Comparison of ENCODE assay signal across 8 mouse cellular contexts in the genomic region with DNA sequence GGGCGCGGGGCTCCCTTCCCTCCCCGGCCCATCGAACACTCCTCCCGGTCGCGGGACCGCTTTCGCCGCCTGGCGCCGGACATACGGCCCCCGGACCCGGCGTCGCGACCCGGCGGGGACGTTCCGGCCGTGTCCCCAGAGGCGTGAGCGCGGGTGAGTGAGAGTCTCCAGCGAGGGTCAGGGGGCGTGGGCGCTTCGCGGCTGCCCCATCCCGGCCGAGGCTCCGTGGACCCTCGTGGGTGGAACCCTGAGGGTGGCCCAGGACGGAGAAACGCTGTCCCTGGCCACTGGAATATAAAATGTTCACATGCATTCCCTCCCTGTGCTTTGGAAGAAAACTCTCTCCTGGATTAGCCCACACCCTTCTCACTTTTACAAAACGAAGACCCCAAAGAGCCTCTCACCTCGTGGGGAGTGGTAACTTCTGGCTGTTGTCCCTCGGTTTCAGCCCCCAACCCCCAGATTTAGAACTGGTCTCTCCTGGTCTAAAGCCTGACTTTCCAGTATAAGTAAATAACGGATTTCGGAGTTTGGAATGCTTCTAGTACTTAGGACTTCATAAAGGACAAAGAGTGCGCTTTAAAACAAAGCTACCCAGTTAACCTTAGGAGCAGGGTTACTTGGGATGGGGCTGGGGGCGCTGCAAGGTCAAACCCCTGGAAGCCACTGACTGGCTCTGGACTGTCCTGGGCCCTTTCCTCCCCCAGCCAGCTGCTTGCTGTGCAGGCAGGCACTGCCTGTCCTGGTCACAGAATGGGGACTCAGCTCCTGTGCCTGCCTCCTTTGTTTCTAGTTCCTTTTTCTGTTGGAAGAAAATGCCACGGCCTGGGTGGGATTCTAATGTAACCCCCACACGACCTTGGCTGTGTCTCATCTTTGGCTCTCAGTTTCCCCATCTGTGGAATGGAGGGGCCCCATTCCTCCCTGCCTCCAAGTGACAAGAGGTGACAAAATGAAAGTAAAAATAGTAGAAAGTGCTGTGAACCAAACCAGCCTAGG. TPM values are rescaled to one million over a fixed set of nuclear protein-coding genes. Genes with fewer than 3 reads are reported as not detected.
A peak's percentile ranks its signal among the peaks of the same experiment; 100 is the strongest.
DNase-seq lines count a peak whose midpoint lies in the region; ATAC-seq and TF ChIP-seq lines count a peak whose summit lies in the region.

No protein-coding gene starts in this region.

- H3K27me3 ChIP-seq in G1E (ENCODE audit: insufficient read depth, low read length) = peaks cover 28% of the 10 kb centered on the region
- H3K27me3 ChIP-seq in embryonic facial prominence, embryonic 14.5 days (replicated peaks; ENCODE audit: control insufficient read depth, insufficient read depth, low read length) = no peaks in the 10 kb centered on the region
- H3K27me3 ChIP-seq in hindbrain, embryonic 15.5 days = no peaks in the 10 kb centered on the region

- TF ChIP-seq CTCF in G1E (IDR thresholded peaks at IDR 0.05; ENCODE audit: low read depth, low read length) = no peak

- H3K9me3 ChIP-seq in G1E (replicated peaks) = no peaks in the 10 kb centered on the region
- no peaks in the 10 kb centered on the region for H3K9me3 ChIP-seq in embryonic facial prominence, embryonic 14.5 days (ENCODE audit: control insufficient read depth, low read length)
- H3K9me3 ChIP-seq in hindbrain, embryonic 15.5 days = no peaks in the 10 kb centered on the region

- peak overlapping the region; percentile 79 for H3K27ac ChIP-seq in embryonic facial prominence, embryonic 14.5 days (replicated peaks; ENCODE audit: low read depth, low read length)
- H3K27ac ChIP-seq in hindbrain, embryonic 15.5 days (replicated peaks) = peak overlapping the region; percentile 58

- peaks cover 40% of the 10 kb centered on the region for H3K4me1 ChIP-seq in G1E (ENCODE audit: insufficient read depth, low read depth, low read length)
- peaks cover 30% of the 10 kb centered on the region for H3K4me1 ChIP-seq in embryonic facial prominence, embryonic 14.5 days (ENCODE audit: control insufficient read depth, insufficient read depth, low read length)
- H3K4me1 ChIP-seq in hindbrain, embryonic 15.5 days (replicated peaks) = peaks cover 40% of the 10 kb centered on the region

- no peaks in the 10 kb centered on the region for H3K36me3 ChIP-seq in G1E (replicated peaks)
- H3K36me3 ChIP-seq in embryonic facial prominence, embryonic 14.5 days (ENCODE audit: control insufficient read depth, insufficient read depth, low read length) = no peaks in the 10 kb centered on the region
- H3K36me3 ChIP-seq in hindbrain, embryonic 15.5 days = no peaks in the 10 kb centered on the region

- H3K4me2 ChIP-seq in embryonic facial prominence, embryonic 14.5 days (ENCODE audit: low read depth, low read length) = peak overlapping the region; percentile 95
- peak overlapping the region; percentile 93 for H3K4me2 ChIP-seq in hindbrain, embryonic 15.5 days

- WGBS in embryonic facial prominence, embryonic 14.5 days = 2% methylated on average over 32 of the region's 46 CpGs
- under 1% methylated on average over 28 of the region's 46 CpGs for WGBS in hindbrain, embryonic 15.5 days

- H3K4me3 ChIP-seq in G1E (ENCODE audit: low read depth, low read length) = peak overlapping the region; percentile 79
- peak overlapping the region; percentile 84 for H3K4me3 ChIP-seq in embryonic facial prominence, embryonic 14.5 days (ENCODE audit: low read depth, low read length)
- H3K4me3 ChIP-seq in hindbrain, embryonic 15.5 days = peak overlapping the region; percentile 64

- DNase-seq in cerebellum, adult 11-12 months = no peak
- peak; percentile 30 for DNase-seq in G1E (ENCODE audit: low spot score)
- peak; percentile 12 for DNase-seq in embryonic facial prominence, embryonic 14.5 days (ENCODE audit: low spot score)
- peak; percentile 43 to 49 for DNase-seq in lung, postnatal 4 days
- DNase-seq in testis, postnatal 10 days (ENCODE audit: low spot score) = peak; percentile 57
- DNase-seq in gastrocnemius, postnatal 10 days = no peak

- peak; percentile 27; the same call in 1 of the 2 replicates for ATAC-seq in cerebellum, adult (ENCODE audit: insufficient number of reproducible peaks, low FRiP score, low TSS enrichment)
- no peak for ATAC-seq in G1E (ENCODE audit: extremely low read depth, insufficient number of reproducible peaks, low FRiP score, poor library complexity, severe bottlenecking)
- peak; percentile 26; the same call in 1 of the 2 replicates for ATAC-seq in embryonic facial prominence, embryonic 14.5 days (ENCODE audit: low read depth)
- peak; percentile 62; the same call in 1 of the 2 replicates for ATAC-seq in hindbrain, embryonic 15.5 days (ENCODE audit: low FRiP score, low read depth)

- peak overlapping the region; percentile 93 for H3K9ac ChIP-seq in embryonic facial prominence, embryonic 14.5 days (ENCODE audit: low read depth, low read length)
- peak overlapping the region; percentile 74 for H3K9ac ChIP-seq in hindbrain, embryonic 15.5 days

RNA-seq across cellular contexts. Expression of a gene that starts 0.8 kb away (rescaled TPM):
- total RNA-seq in G1E (2014; fragmentation: Nextera tagmentation) = 35.6 and 36.4 TPM in 2 replicates
- total RNA-seq in G1E (2017) = 5.4 and 6.1 TPM in 2 replicates
- polyA plus RNA-seq in G1E (2012) = 2.7 and 2.9 TPM in 2 replicates
- polyA plus RNA-seq in embryonic facial prominence, embryonic 14.5 days (2014; fragmentation: Nextera tagmentation; extraction: Ambion mirVana) = 24.6 and 25.4 TPM in 2 replicates
- polyA plus RNA-seq in hindbrain, embryonic 15.5 days (2015; fragmentation: Nextera tagmentation; extraction: Ambion mirVana) = 11.5 and 11.7 TPM in 2 replicates
- total RNA-seq in gastrocnemius, postnatal 10 days (2021) = 10 to 100 TPM; 54.7 to 72.6 TPM

Comparison
In these comparisons a context has a peak if more than half of its experiments do, and no peak if none do; other contexts are left out.
1. DNase-seq: peak in G1E (single experiment), embryonic facial prominence, embryonic 14.5 days (single experiment), lung, postnatal 4 days (2 of 2) and testis, postnatal 10 days (single experiment); none in cerebellum, adult 11-12 months (single experiment) and gastrocnemius, postnatal 10 days (single experiment).
2. Peak in every context shown above with its lines, with median percentiles within 50 percentile points of each other: H3K4me3 ChIP-seq.